In the genomic region with DNA sequence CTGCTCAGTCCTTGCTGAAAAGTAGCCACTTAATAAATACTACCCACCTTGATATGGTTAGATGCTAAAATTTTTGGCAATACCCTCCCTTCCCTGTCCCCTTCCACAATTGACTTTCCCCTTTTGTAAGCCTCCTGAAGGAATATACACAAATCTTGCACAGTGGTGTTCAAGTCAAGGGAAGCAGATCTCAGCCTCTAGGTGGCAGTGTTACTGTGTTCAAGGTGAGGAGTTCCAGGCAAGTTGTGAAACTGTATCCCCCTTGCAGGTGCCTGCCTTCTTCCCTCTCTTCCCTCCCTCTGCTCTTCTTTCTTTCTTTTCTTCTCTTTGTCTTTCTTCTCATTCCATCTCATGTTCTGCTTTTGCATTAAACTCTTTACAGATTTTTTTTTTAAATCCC, we compare ENCODE assay signal across 9 mouse cellular contexts.
DNase-seq lines count a peak whose midpoint lies in the region; ATAC-seq and TF ChIP-seq lines count a peak whose summit lies in the region.
"Had no signal": no experiment of that assay in that cellular context is flagged by ENCODE, and none has a peak within 500 bp of the region (broad histone marks: within the 10 kb centered on the region; RNA-seq: fewer than 3 reads in every experiment).

No protein-coding gene starts in this region.

- peak; percentile 86 for TF ChIP-seq CTCF in left cerebral cortex, adult 2 months (IDR thresholded peaks at IDR 0.05)

- no peak overlapping the region for H3K4me3 ChIP-seq in heart, embryonic 10.5 days
- H3K4me3 ChIP-seq in heart, embryonic 11.5 days (ENCODE audit: low read depth, low read length), result no peak overlapping the region
- no peak overlapping the region for H3K4me3 ChIP-seq in embryonic facial prominence, embryonic 11.5 days (ENCODE audit: low read depth, low read length)
- no peak overlapping the region for H3K4me3 ChIP-seq in hindbrain, embryonic 12.5 days
- H3K4me3 ChIP-seq in left cerebral cortex, adult 2 months, result no peak overlapping the region
- H3K4me3 ChIP-seq in midbrain, embryonic 15.5 days, result no peak overlapping the region
- H3K4me3 ChIP-seq: limb, embryonic 13.5 days had no signal

- H3K27me3 ChIP-seq in heart, embryonic 10.5 days (ENCODE audit: insufficient read depth, poor library complexity, severe bottlenecking), result no peaks in the 10 kb centered on the region
- no peaks in the 10 kb centered on the region for H3K27me3 ChIP-seq in heart, embryonic 11.5 days (ENCODE audit: control insufficient read depth, insufficient read depth, low read length)
- H3K27me3 ChIP-seq in embryonic facial prominence, embryonic 11.5 days (ENCODE audit: control insufficient read depth, insufficient read depth, low read length), result no peaks in the 10 kb centered on the region
- H3K27me3 ChIP-seq in hindbrain, embryonic 12.5 days, result no peaks in the 10 kb centered on the region
- H3K27me3 ChIP-seq in midbrain, embryonic 15.5 days (replicated peaks), result no peaks in the 10 kb centered on the region
- H3K27me3 ChIP-seq: limb, embryonic 13.5 days had no signal

- no peak overlapping the region for H3K9ac ChIP-seq in heart, embryonic 11.5 days (ENCODE audit: low read depth, low read length)
- H3K9ac ChIP-seq in embryonic facial prominence, embryonic 11.5 days (replicated peaks; ENCODE audit: low read length), result no peak overlapping the region
- H3K9ac ChIP-seq in hindbrain, embryonic 12.5 days, result no peak overlapping the region
- no peak overlapping the region for H3K9ac ChIP-seq in midbrain, embryonic 15.5 days
- H3K9ac ChIP-seq: limb, embryonic 13.5 days had no signal

- no peak overlapping the region for H3K27ac ChIP-seq in heart, embryonic 10.5 days
- no peak overlapping the region for H3K27ac ChIP-seq in heart, embryonic 11.5 days (ENCODE audit: low read depth, low read length)
- H3K27ac ChIP-seq in embryonic facial prominence, embryonic 11.5 days (replicated peaks; ENCODE audit: low read depth, low read length), result no peak overlapping the region
- no peak overlapping the region for H3K27ac ChIP-seq in hindbrain, embryonic 12.5 days
- no peak overlapping the region for H3K27ac ChIP-seq in left cerebral cortex, adult 2 months
- H3K27ac ChIP-seq in midbrain, embryonic 15.5 days, result no peak overlapping the region
- H3K27ac ChIP-seq: limb, embryonic 13.5 days had no signal

- no peaks in the 10 kb centered on the region for H3K9me3 ChIP-seq in heart, embryonic 10.5 days
- no peaks in the 10 kb centered on the region for H3K9me3 ChIP-seq in heart, embryonic 11.5 days (replicated peaks; ENCODE audit: control insufficient read depth, low read length)
- H3K9me3 ChIP-seq in embryonic facial prominence, embryonic 11.5 days (replicated peaks; ENCODE audit: control insufficient read depth, low read length), result no peaks in the 10 kb centered on the region
- H3K9me3 ChIP-seq in hindbrain, embryonic 12.5 days (replicated peaks), result no peaks in the 10 kb centered on the region
- no peaks in the 10 kb centered on the region for H3K9me3 ChIP-seq in midbrain, embryonic 15.5 days
- H3K9me3 ChIP-seq: limb, embryonic 13.5 days had no signal

- intact Hi-C loops in left cerebral cortex, adult 2 months (cut with DNase I), result loop anchor here (2.0 to 10.0 kb wide), 4 partner anchors 521 to 907 kb away; no protein-coding TSS in a partner anchor

- peak; percentile 85 for DNase-seq in heart, embryonic 10.5 days (ENCODE audit: low spot score)
- peak; percentile 28 for DNase-seq in adrenal gland, postnatal 25 days
- peak; percentile 88 for DNase-seq in embryonic facial prominence, embryonic 11.5 days (ENCODE audit: low spot score)
- peak; percentile 70 for DNase-seq in left cerebral cortex, adult 2 months (ENCODE audit: extremely low spot score in 1 of 2, low spot score in 2 of 2)
- DNase-seq in spleen, adult 18-20 months, result no peak

- H3K36me3 ChIP-seq in heart, embryonic 10.5 days, result no peaks in the 10 kb centered on the region
- H3K36me3 ChIP-seq in heart, embryonic 11.5 days (ENCODE audit: control insufficient read depth, insufficient read depth, low read length), result no peaks in the 10 kb centered on the region
- no peaks in the 10 kb centered on the region for H3K36me3 ChIP-seq in embryonic facial prominence, embryonic 11.5 days (replicated peaks; ENCODE audit: control insufficient read depth, insufficient read depth, low read depth, low read length)
- H3K36me3 ChIP-seq in hindbrain, embryonic 12.5 days, result no peaks in the 10 kb centered on the region
- H3K36me3 ChIP-seq in midbrain, embryonic 15.5 days (replicated peaks), result no peaks in the 10 kb centered on the region
- H3K36me3 ChIP-seq: limb, embryonic 13.5 days had no signal

- no peak for ATAC-seq in heart, embryonic 11.5 days (replicated peaks; ENCODE audit: insufficient number of reproducible peaks, low FRiP score, low TSS enrichment)
- no peak for ATAC-seq in embryonic facial prominence, embryonic 11.5 days (replicated peaks; ENCODE audit: insufficient number of reproducible peaks, low FRiP score, low TSS enrichment, low read depth)
- ATAC-seq in hindbrain, embryonic 12.5 days (ENCODE audit: low FRiP score), result peak; percentile 69; the same call in 1 of the 2 replicates
- peak; percentile 90 for ATAC-seq in midbrain, embryonic 15.5 days (replicated peaks)

- H3K4me2 ChIP-seq in heart, embryonic 11.5 days, result no peak overlapping the region
- H3K4me2 ChIP-seq in embryonic facial prominence, embryonic 11.5 days (ENCODE audit: low read depth, low read length), result no peak overlapping the region
- no peak overlapping the region for H3K4me2 ChIP-seq in hindbrain, embryonic 12.5 days (replicated peaks)
- no peak overlapping the region for H3K4me2 ChIP-seq in midbrain, embryonic 15.5 days
- H3K4me2 ChIP-seq: limb, embryonic 13.5 days had no signal

- H3K4me1 ChIP-seq in heart, embryonic 10.5 days, result no peaks in the 10 kb centered on the region
- H3K4me1 ChIP-seq in heart, embryonic 11.5 days (ENCODE audit: control insufficient read depth, insufficient read depth, low read length), result no peaks in the 10 kb centered on the region
- H3K4me1 ChIP-seq in embryonic facial prominence, embryonic 11.5 days (ENCODE audit: control insufficient read depth, insufficient read depth, low read length), result no peaks in the 10 kb centered on the region
- no peaks in the 10 kb centered on the region for H3K4me1 ChIP-seq in hindbrain, embryonic 12.5 days
- peaks cover 8% of the 10 kb centered on the region for H3K4me1 ChIP-seq in midbrain, embryonic 15.5 days
- H3K4me1 ChIP-seq: limb, embryonic 13.5 days had no signal

Comparison
In these comparisons a context has a peak if more than half of its experiments do, and no peak if none do; other contexts are left out.
1. DNase-seq: peak in heart, embryonic 10.5 days (single experiment), adrenal gland, postnatal 25 days (single experiment), embryonic facial prominence, embryonic 11.5 days (single experiment) and left cerebral cortex, adult 2 months (2 of 2); none in spleen, adult 18-20 months (0 of 2).
2. ATAC-seq: peak in hindbrain, embryonic 12.5 days (single experiment) and midbrain, embryonic 15.5 days (single experiment); none in heart, embryonic 11.5 days (single experiment) and embryonic facial prominence, embryonic 11.5 days (single experiment).